Mouse (Mus musculus) thymus, adult 2 months (tissue): ENCODE measurements around the gene Pfkfb4.

Source experiments
- CTCF ChIP-seq: fragments of 200-500 bp; IDR thresholded peaks from 2 replicates; pipeline ENCODE4 v1.5.1; 2012; ENCODE audit warnings: mild to moderate bottlenecking, control low read depth, low read length, moderate library complexity, borderline replicate concordance; ENCODE audit not compliant: control insufficient read depth, poor library complexity, insufficient read depth; ENCODE audit errors: extremely low read depth
- POLR2A ChIP-seq: fragments of 200-500 bp; IDR thresholded peaks from 2 replicates; pipeline ENCODE4 v1.6.1; 2012; ENCODE audit warnings: mild to moderate bottlenecking, low read length, control low read depth, moderate library complexity; ENCODE audit not compliant: control insufficient read depth, poor library complexity, insufficient read depth; ENCODE audit errors: extremely low read depth

DNA sequence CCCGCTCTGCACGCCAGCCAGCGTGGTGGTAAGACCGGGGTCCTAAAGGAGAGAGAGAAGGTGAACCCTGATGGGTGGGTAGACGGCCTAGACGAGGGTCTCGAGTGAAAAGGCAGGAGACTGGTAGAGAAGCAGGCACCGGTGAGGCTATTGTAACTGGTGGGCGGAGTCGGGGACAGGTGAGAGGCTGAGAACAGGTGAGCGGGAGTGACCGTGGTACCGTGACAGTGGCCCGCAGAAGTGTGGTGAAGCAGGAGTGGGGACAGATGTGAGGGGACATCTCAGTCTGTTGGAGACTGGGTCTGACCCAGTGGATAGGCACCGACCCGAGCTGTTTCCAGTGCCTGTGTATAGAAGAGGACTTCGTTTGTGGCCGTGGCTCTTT, 499 bp downstream of the Pfkfb4 start:
- TF ChIP-seq POLR2A (no peak), CTCF (no peak)
